Mouse (Mus musculus): Measurements from ENCODE around the gene Gm4297. TPM values are rescaled to one million over a fixed set of nuclear protein-coding genes. Genes with fewer than 3 reads are reported as not detected.
"Not testable (repeated sequence)": the region's sequence is repeated elsewhere in the genome, so short reads cannot be mapped to it uniquely, and the experiment has no call there.

Gene Gm4297
- total RNA-seq (2021): not detected
- long read RNA-seq, experiment 1: 0 reads
- long read RNA-seq, experiment 2: 0 reads

GRCm38 (mm10) chrX:24574795-24575194, at the start of gene Gm4297:
Gm4297 (minus strand) TSS chrX:24574895.
- intact Hi-C loops (cut with DNase I; ENCODE audit: low total_unique reads); DNase-seq: not testable (repeated sequence)

Small RNA genes lying within 50 kb of the gene (microRNA-seq; reads per million reads assigned to microRNA genes)
- gene Gm27839 (0 reads per million in 2 experiments), gene Gm27910 (0 reads per million in 2 experiments)

Other genes with a start within 250 kb of the Gm4297 start
- gene Gm5934, start 74.1 kb downstream of the Gm4297 start, total RNA-seq (2021): not detected
- not detected for gene Gm5935, start 200.3 kb upstream of the Gm4297 start, total RNA-seq (2021)